Mouse (Mus musculus) embryonic fibroblast, embryonic 13.5 days (primary cell): Measurements from ENCODE around the gene Aph1a.

Experiments
- CTCF ChIP-seq: IDR thresholded peaks from 2 replicates; pipeline ENCODE4 v1.5.1; 2011; ENCODE audit warnings: mild to moderate bottlenecking, control low read depth, low read length, moderate library complexity, borderline replicate concordance; ENCODE audit not compliant: insufficient read depth
- POLR2A ChIP-seq: IDR thresholded peaks from 2 replicates; pipeline ENCODE4 v1.6.1; 2011; ENCODE audit warnings: low read depth, mild to moderate bottlenecking, control low read depth, low read length, moderate library complexity

- TF ChIP-seq CTCF (no peak), POLR2A (no peak)
Measured at GRCm38 (mm10) chr3:95902643-95903042, 8.9 kb downstream of the Aph1a start.
